Mouse (Mus musculus) spleen, postnatal 10 days (tissue): ENCODE measurements around the gene Vps45.
A peak's percentile ranks its signal among the peaks of the same experiment; 100 is the strongest.
"Not testable (repeated sequence)": the region's sequence is repeated elsewhere in the genome, so short reads cannot be mapped to it uniquely, and the experiment has no call there.

Source experiments
- DNase-seq, 2 experiments: peaks; one replicate each; pipeline ENCODE4 v3.0.0; 2021 to 2022; ENCODE audit warnings: low spot score in 2 of 2

The Vps45 gene

DNA sequence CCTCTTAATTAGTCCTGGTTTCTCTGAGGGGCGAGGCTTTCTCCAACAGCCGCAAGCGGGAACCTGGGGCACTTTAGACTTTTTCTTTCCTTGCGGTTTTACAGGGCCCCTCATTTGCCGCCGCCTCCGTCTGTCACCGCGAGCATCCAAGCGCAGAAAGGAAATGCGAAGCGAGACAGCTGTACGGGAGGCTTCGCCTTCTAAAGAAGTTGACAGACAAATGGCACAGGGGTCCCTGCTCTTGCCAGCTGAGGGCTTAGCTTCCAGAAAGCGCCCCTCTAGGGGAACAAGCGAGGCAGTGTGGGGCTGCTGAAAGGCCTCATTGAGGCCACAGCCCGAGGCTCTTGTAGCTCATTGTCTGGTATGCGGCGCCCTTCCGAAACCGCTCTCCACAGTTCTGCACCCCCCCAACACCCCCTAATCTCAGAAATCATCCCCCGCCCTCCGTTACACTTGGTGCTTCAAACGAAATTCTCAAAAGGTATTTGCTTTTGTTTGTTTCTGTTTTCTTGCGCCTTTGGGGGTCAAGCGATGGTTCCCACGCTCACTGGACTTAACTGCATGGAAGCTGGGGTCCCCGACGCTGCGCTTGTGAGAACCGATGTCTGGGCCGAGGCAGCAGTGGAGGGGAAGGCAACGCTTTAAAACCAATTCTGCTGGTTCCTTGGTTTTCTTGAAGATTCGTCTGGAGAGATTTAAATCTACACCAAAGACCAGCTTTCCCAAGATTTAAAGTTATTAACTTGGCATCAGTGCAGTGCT is 85.2 kb downstream of the Vps45 start:
- DNase-seq, result peak in 1 of 2 experiments; percentile 74

GRCm38 (mm10) chr3:95972251-95972872 is 85.9 kb downstream of the Vps45 start:
- no peak for DNase-seq

DNA sequence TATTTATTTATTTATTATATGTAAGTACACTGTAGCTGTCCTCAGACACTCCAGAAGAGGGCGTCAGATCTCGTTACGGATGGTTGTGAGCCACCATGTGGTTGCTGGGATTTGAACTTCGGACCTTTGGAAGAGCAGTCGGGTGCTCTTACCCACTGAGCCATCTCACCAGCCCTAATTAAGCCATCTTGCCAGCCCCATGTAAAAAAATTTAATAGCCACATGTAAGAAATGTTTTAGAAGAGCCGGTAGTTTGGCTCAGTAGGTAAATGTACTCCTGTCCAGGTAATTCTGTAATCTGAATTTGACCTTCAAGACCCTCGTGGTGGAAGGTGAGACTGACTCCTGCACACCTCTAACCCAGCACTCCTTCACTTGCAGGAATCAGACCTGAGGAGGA is 87.6 kb downstream of the Vps45 start:
- not testable (repeated sequence) for DNase-seq

DNA sequence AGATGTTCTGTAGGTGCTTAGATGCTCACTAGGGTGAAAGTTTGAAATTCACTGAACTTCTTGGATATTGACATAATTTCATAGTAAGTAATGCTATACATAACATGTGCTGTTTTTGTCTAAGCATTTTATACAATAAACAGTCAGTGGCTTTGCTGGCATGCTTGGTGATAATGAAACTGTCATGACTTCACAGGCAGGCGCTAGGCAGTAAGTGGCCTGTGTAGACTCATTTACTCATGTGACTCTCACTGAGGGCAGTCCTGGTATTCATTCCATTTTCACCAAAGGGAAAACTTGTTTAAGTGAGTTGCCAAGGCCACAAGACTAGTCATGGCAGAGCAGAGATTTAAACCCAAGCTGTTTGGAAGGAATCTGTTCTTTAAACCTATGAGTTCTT is 89.0 kb downstream of the Vps45 start:
- DNase-seq, result no peak

DNA sequence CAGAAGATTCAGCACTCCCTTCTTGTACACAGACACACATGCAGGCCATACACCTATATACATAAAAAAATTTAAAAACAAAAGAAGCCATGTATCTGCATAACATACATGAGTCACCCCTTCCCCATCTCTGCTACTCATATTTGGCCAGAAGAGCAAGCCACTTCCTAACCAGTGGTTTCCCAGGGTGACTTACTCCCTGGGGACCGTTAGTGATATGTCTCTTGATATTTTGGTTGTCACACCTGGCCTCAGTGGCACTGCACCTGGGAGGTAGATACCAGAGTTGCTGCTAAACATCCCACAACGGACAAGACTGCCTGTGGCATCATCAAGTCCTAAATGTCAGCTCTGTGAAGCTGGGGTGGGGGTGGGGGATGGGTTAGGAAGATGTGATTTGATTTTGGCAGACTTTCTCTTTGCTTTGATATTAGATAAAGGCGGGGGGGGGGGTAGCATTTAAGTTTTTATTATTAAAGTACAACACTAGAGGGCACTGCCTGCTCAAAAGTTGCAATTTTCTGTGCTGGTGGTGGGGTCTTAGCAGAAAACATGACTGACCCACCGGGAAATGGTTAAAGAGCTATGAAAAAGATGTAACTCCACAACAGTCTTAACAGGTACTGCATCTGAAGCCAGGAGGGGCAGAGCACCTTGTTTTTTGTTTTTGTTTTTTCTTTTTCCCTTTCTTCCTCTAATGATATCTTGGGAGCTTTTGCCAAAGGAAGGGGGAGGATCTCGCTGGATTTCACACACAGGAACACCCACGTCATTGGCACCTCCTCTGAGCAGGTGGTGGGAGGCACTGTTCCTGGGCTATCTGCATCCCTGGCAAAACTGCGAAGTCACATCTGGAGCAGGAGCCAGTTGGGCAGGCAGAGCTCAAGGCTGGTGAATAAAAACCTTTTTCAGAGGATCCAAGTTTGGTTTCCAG is 92.5 kb downstream of the Vps45 start:
- DNase-seq, result no peak

GRCm38 (mm10) chr3:95963681-95964080 is 94.6 kb downstream of the Vps45 start:
- DNase-seq, result peak in 1 of 2 experiments; percentile 67

GRCm38 (mm10) chr3:95963230-95963629 is 95.0 kb downstream of the Vps45 start:
- no peak for DNase-seq

GRCm38 (mm10) chr3:95962182-95962581 is 96.1 kb downstream of the Vps45 start:
- DNase-seq, result not testable (repeated sequence)

DNA sequence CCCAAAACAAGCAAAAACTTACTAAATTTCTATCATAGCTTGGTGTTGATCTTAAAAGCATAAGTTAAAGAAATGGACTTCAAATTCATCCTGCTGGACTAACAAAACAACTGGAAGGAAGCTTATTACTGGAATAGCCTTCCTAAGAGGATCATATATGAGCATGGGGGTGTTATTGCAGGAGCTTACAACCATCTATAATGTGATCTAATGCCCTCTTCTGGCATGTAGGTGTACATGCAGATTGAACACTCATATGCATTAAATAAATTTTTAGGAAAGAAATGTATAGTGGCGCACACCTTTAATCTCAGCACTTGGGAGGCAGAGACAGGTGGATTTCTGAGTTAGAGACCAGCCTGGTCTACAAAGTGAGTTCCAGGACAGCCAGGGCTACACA is 98.5 kb downstream of the Vps45 start:
- no peak for DNase-seq

DNA sequence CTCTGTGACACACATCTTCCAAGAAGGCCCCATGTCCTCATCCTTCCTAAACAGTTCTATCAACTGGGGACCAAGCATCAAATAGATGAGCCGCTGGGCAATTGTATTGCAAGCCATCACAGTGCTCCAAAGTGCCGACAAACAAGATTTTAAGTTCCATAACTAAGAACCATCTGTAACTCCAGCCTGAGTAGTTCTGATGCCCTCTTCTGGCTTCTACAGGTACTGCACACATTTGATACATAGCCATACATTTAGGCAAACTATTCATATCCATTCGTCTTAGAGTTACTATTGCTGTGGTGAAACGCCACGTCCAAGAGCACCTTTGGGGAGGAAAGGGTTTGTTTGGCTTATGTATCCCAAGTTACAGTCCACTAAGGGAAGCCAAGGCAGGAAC is 99.2 kb downstream of the Vps45 start:
- peak; percentile 45 to 69 for DNase-seq

- no peak for DNase-seq
These were observed 100.7 kb downstream of the Vps45 start for GRCm38 (mm10) chr3:95957359-95958148.

- DNase-seq, result no peak
These were observed 102.9 kb downstream of the Vps45 start for GRCm38 (mm10) chr3:95955318-95955717.

- DNase-seq, result not testable (repeated sequence)
These were observed 103.6 kb downstream of the Vps45 start for GRCm38 (mm10) chr3:95954648-95955173.

- DNase-seq, result no peak
These were observed 104.7 kb downstream of the Vps45 start for GRCm38 (mm10) chr3:95953522-95953921.

DNA sequence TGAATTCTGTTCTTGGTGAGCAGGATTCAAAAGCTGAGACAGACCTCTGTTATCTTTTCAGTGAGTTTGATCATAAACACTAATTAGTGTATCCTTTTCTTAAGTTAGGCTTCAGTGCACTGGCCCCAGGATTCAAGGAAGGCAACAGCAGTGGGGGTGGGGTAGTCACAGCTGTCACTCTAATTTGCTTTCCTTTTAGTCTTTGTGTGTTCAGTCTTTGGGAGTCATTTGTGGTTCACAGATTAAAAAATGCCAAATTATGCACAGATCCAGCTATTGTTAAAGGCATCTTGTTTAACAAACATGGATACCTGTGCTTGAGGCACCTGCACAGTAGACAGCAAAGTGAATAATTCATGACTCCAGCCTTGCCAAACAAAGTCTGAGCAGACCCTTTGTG is 105.2 kb downstream of the Vps45 start:
- no peak for DNase-seq

- not testable (repeated sequence) for DNase-seq
These were observed 106.7 kb downstream of the Vps45 start for GRCm38 (mm10) chr3:95951566-95951965.

- peak; percentile 90 to 92 for DNase-seq
These were observed 107.3 kb downstream of the Vps45 start for GRCm38 (mm10) chr3:95950763-95951551.
